Mouse (Mus musculus) myocyte (in vitro differentiated cells): ENCODE results near the gene Gm28539. TPM values are rescaled to one million over a fixed set of nuclear protein-coding genes. Genes with fewer than 3 reads are reported as not detected.

ENCODE experiments used
- H3K27me3 ChIP-seq: one replicate; pipeline ENCODE4 v1.6.1; 2011; ENCODE audit not compliant: control insufficient read depth, insufficient read depth, insufficient read length
- H3K36me3 ChIP-seq: one replicate; pipeline ENCODE4 v1.6.1; 2011; ENCODE audit not compliant: control insufficient read depth, insufficient read depth
- H3K4me2 ChIP-seq: one replicate; pipeline ENCODE4 v1.6.1; 2011; ENCODE audit warnings: low read depth, control low read depth
- H3K4me3 ChIP-seq: one replicate; pipeline ENCODE4 v1.5.1; 2011; ENCODE audit warnings: mild to moderate bottlenecking, control low read depth, moderate library complexity
- H3K79me2 ChIP-seq: one replicate; pipeline ENCODE4 v1.6.1; 2011; ENCODE audit not compliant: control insufficient read depth, insufficient read depth
- H3ac ChIP-seq: one replicate; pipeline ENCODE4 v1.6.1; 2011; ENCODE audit not compliant: control insufficient read depth, insufficient read length
- CEBPB ChIP-seq: IDR thresholded peaks from 2 replicates; pipeline ENCODE4 v1.6.1; 2011; ENCODE audit warnings: mild to moderate bottlenecking, moderate library complexity; ENCODE audit not compliant: poor library complexity, insufficient read depth, severe bottlenecking
- E2F4 ChIP-seq: IDR thresholded peaks from one replicate; pipeline ENCODE4 v1.6.1; 2011; ENCODE audit warnings: mild to moderate bottlenecking, control low read depth, moderate library complexity; ENCODE audit not compliant: insufficient read depth
- MAX ChIP-seq: IDR thresholded peaks from one replicate; pipeline ENCODE4 v1.6.1; 2011; ENCODE audit warnings: low read depth, mild to moderate bottlenecking, control low read depth
- MYOD1 ChIP-seq, 3 experiments: IDR thresholded peaks; one replicate each; pipeline ENCODE4 v1.6.1; 2011; ENCODE audit warnings: control low read depth in 2 of 3, low read depth in 2 of 3, mild to moderate bottlenecking in 2 of 3, moderate library complexity in 1 of 3; ENCODE audit not compliant: insufficient read length in 2 of 3, control insufficient read depth in 1 of 3
- MYOG ChIP-seq, 3 experiments: IDR thresholded peaks; one replicate each; pipeline ENCODE4 v1.6.1; 2011; ENCODE audit warnings: control low read depth in 2 of 3, low read depth in 2 of 3, mild to moderate bottlenecking in 2 of 3; ENCODE audit not compliant: insufficient read length in 2 of 3, control insufficient read depth in 1 of 3, insufficient read depth in 1 of 3
- POLR2A ChIP-seq: IDR thresholded peaks from one replicate; pipeline ENCODE4 v1.6.1; 2011; ENCODE audit warnings: low read depth, mild to moderate bottlenecking, control low read depth, moderate library complexity; ENCODE audit not compliant: insufficient read length
- POLR2AphosphoS2 ChIP-seq: IDR thresholded peaks from one replicate; pipeline ENCODE4 v1.6.1; 2011; ENCODE audit warnings: low read depth, control low read depth; ENCODE audit not compliant: insufficient read length
- REST ChIP-seq: IDR thresholded peaks from one replicate; pipeline ENCODE4 v1.6.1; 2011; ENCODE audit warnings: mild to moderate bottlenecking, control low read depth, moderate library complexity; ENCODE audit not compliant: insufficient read depth, insufficient read length
- SRF ChIP-seq: IDR thresholded peaks from one replicate; pipeline ENCODE4 v1.6.1; 2011; ENCODE audit warnings: low read depth; ENCODE audit not compliant: control insufficient read depth, insufficient read length
- TCF12 ChIP-seq: IDR thresholded peaks from one replicate; pipeline ENCODE4 v1.6.1; 2011; ENCODE audit warnings: mild to moderate bottlenecking, control low read depth; ENCODE audit not compliant: poor library complexity, insufficient read depth, severe bottlenecking
- TCF3 ChIP-seq: IDR thresholded peaks from one replicate; pipeline ENCODE4 v1.6.1; 2011; ENCODE audit warnings: low read depth, control low read depth; ENCODE audit not compliant: insufficient read length
- USF1 ChIP-seq: IDR thresholded peaks from one replicate; pipeline ENCODE4 v1.6.1; 2011; ENCODE audit warnings: low read depth, mild to moderate bottlenecking, control low read depth, moderate library complexity
- polyA plus RNA-seq: library from polyadenylated mRNA; unstranded; fragments of >200 nt; fragmentation: generic; extraction: Trizol; gene quantifications from one replicate; pipeline ENCODE4 v1.2.1, GENCODE M21; 2012; ENCODE audit warnings: missing spikeins

Gm28539 gene
- polyA plus RNA-seq, 1 experiment, result 0.49 TPM

DNA sequence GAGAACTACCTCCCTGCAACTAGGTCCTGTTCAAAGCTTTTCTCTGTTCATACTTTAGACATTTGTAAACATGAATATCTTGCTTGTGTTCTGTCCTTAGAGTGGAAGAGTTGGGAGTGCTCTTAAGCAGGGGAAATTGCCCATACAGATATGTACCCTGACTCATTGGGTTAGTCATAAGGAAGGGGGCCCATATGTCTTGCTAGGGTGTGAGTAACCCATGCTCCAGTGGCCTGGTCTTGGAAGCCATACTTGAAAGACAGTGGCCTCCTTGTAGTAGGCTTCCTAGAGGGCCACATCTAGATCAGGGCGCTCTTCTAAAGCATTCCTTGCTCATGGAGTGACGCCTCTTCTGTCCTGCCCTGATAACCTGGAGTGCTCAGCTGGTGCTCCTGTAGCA is 114.0 kb downstream of the Gm28539 start:
- Histone ChIP-seq H3K27me3 (no peaks in the 10 kb centered on the region), H3K4me3 (no peak overlapping the region), H3ac (no peak overlapping the region), H3K4me2 (no peak overlapping the region), H3K79me2 (no peaks in the 10 kb centered on the region), H3K36me3 (peaks cover 44% of the 10 kb centered on the region)
- TF ChIP-seq MYOD1 (IDR thresholded peaks at IDR 0.05; ENCODE audit: control insufficient read depth in 1 of 3, insufficient read length in 2 of 3, low read depth in 2 of 3) (no peak), POLR2AphosphoS2 (no peak)

DNA sequence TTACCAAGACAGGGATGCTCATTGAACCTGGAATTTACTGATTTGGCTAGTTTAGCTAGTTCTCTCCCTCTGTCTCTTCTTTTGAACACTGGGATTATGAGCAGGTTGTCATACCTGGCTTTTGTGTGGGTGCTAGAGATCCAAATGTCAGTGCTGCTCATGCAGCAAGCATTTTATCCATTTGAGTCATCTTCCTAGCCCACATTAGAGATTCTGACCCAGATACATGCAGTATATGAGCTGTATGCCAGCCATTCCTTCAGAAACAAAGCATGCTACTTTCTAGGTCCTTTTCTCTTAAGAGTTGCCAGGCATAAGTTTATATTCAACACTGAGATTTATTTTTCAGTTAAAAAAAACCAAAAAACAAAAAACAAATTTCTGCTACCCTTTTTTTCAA is 116.4 kb downstream of the Gm28539 start:
- Histone ChIP-seq H3K4me3 (no peak overlapping the region), H3K79me2 (no peaks in the 10 kb centered on the region), H3K27me3 (no peaks in the 10 kb centered on the region), H3ac (no peak overlapping the region), H3K4me2 (no peak overlapping the region), H3K36me3 (peaks cover 54% of the 10 kb centered on the region)
- TF ChIP-seq MYOG (IDR thresholded peaks at IDR 0.05; ENCODE audit: control insufficient read depth in 1 of 3, insufficient read depth in 1 of 3, insufficient read length in 2 of 3, low read depth in 2 of 3), result no peak
- TF ChIP-seq E2F4, result no peak
- TF ChIP-seq SRF, result no peak
- TF ChIP-seq POLR2A, result no peak
- TF ChIP-seq TCF12, result no peak
- no peak for TF ChIP-seq CEBPB
- TF ChIP-seq MYOD1 (IDR thresholded peaks at IDR 0.05; ENCODE audit: control insufficient read depth in 1 of 3, insufficient read length in 2 of 3, low read depth in 2 of 3), result no peak

DNA sequence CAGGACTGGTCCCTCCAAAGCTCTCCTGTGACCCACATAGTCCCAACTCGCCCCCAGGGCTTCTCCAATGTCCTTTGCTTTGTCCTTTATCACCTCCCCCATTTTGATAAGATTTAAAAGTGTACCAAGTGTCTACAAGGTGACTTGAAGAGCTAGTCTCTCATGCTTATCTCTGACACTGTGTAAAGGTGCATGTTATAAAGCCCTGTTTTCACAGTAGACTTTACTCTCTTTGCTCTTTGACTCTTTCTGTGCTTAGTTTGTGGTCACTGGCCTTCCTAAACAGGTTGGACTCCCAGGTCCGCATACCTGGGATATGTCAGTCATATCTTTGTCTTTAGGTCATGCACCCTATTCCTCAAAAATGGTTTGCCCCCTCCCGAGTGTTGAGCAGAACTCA is 118.7 kb downstream of the Gm28539 start:
- Histone ChIP-seq H3K27me3 (no peaks in the 10 kb centered on the region), H3K79me2 (no peaks in the 10 kb centered on the region), H3ac (no peak overlapping the region), H3K36me3 (peaks cover 51% of the 10 kb centered on the region), H3K4me3 (no peak overlapping the region), H3K4me2 (no peak overlapping the region)
- TF ChIP-seq SRF (no peak), E2F4 (no peak), POLR2A (no peak), TCF12 (no peak), POLR2AphosphoS2 (no peak), MYOD1 (IDR thresholded peaks at IDR 0.05; ENCODE audit: control insufficient read depth in 1 of 3, insufficient read length in 2 of 3, low read depth in 2 of 3) (no peak), MAX (no peak), CEBPB (no peak), REST (no peak), MYOG (IDR thresholded peaks at IDR 0.05; ENCODE audit: control insufficient read depth in 1 of 3, insufficient read depth in 1 of 3, insufficient read length in 2 of 3, low read depth in 2 of 3) (no peak), USF1 (no peak), TCF3 (no peak)

DNA sequence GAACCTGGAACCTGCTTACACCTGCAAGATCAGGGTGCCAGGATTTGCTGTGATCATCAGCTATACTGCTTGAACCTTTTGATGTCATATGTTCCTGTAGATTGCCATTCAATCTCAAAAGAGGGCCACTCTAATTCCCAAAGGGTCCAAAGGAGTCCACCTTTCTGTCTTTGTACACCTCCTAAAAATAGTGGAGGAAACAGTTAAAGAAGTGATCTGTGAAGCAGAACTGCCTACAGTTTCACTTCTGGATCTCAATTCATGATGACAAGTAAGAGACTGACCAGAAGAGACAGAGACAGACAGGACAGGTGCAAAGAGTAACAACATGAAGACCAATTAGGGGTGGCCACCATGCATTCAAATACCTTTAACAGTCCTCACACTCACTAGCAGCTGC is 127.1 kb downstream of the Gm28539 start:
- peaks cover 29% of the 10 kb centered on the region for H3K36me3 ChIP-seq
- no peaks in the 10 kb centered on the region for H3K27me3 ChIP-seq
- no peak overlapping the region for H3ac ChIP-seq
- no peak overlapping the region for H3K4me2 ChIP-seq
- TF ChIP-seq MAX (no peak), POLR2A (no peak), CEBPB (no peak), USF1 (no peak), TCF3 (no peak), REST (no peak), MYOG (IDR thresholded peaks at IDR 0.05; ENCODE audit: control insufficient read depth in 1 of 3, insufficient read depth in 1 of 3, insufficient read length in 2 of 3, low read depth in 2 of 3) (no peak), TCF12 (no peak), SRF (no peak), E2F4 (no peak), MYOD1 (IDR thresholded peaks at IDR 0.05; ENCODE audit: control insufficient read depth in 1 of 3, insufficient read length in 2 of 3, low read depth in 2 of 3) (no peak)
- no peaks in the 10 kb centered on the region for H3K79me2 ChIP-seq
- H3K4me3 ChIP-seq, result no peak overlapping the region

DNA sequence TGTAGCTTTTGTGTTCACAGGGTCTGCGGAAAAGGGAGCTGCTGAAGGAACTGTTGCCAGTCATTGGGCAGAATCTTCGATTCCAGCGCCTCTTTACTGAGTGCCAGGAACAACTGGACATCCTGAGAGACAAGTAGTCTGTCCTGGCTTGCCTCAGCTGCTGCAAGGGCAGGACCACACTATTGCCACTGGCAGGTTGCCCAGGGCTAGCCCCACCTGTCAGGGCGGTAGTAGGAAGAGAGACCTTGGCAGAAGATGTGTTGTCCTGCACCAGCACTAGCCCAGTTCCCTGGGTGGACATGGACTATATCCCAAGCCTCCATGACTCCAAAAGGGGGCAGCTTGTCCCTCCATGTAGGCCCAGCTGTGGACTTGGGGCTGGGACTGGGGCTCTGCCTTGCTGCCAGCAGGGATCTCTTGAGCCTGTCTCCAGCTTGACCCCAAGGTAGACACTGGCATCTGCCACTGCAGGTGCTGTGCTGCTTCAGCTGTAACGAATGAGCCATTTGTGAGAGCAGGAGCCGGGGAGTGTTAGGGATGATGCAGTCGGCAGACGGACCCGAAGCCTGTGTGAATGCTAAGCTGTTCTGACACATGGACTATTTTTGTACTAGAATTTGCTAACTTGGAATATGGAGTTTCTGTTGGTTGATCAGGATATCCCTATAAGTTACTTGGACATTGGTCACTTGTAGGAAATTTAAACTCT is 133.2 kb downstream of the Gm28539 start:
- Histone ChIP-seq H3ac (no peak overlapping the region), H3K4me2 (no peak overlapping the region), H3K36me3 (peaks cover 6% of the 10 kb centered on the region), H3K79me2 (no peaks in the 10 kb centered on the region), H3K27me3 (no peaks in the 10 kb centered on the region), H3K4me3 (no peak overlapping the region)
- TF ChIP-seq MYOG (IDR thresholded peaks at IDR 0.05; ENCODE audit: control insufficient read depth in 1 of 3, insufficient read depth in 1 of 3, insufficient read length in 2 of 3, low read depth in 2 of 3) (peak in 2 of 3 experiments; percentile 51 to 61), MYOD1 (IDR thresholded peaks at IDR 0.05; ENCODE audit: control insufficient read depth in 1 of 3, insufficient read length in 2 of 3, low read depth in 2 of 3) (peak in 2 of 3 experiments; percentile 47 to 68), MAX (no peak), CEBPB (no peak), REST (no peak)
